Mouse (Mus musculus): ENCODE results near the gene Cped1.
"Not testable (repeated sequence)": the region's sequence is repeated elsewhere in the genome, so short reads cannot be mapped to it uniquely, and the experiment has no call there.

Cped1 gene

GRCm38 (mm10) chr6:22258784-22259183 is 273.1 kb downstream of the Cped1 start:
- no peak for DNase-seq

GRCm38 (mm10) chr6:22262519-22262918 is 276.8 kb downstream of the Cped1 start:
- no peak for DNase-seq

- not testable (repeated sequence) for DNase-seq
Observed at GRCm38 (mm10) chr6:22264094-22264493, 278.4 kb downstream of the Cped1 start.

- no peak for DNase-seq
Observed at GRCm38 (mm10) chr6:22266018-22266417, 280.3 kb downstream of the Cped1 start.

- no peak for DNase-seq
Observed at GRCm38 (mm10) chr6:22267807-22268667, 282.3 kb downstream of the Cped1 start.

GRCm38 (mm10) chr6:22268677-22269076 is 283.0 kb downstream of the Cped1 start:
- DNase-seq: no peak

- no peak for DNase-seq
Observed at GRCm38 (mm10) chr6:22269840-22270521, 284.3 kb downstream of the Cped1 start.

GRCm38 (mm10) chr6:22277941-22278340 is 292.2 kb downstream of the Cped1 start:
- DNase-seq: no peak

GRCm38 (mm10) chr6:22280217-22280861 is 294.6 kb downstream of the Cped1 start:
- DNase-seq: peak; percentile 8

GRCm38 (mm10) chr6:22282405-22282804 is 296.7 kb downstream of the Cped1 start:
- no peak for DNase-seq

GRCm38 (mm10) chr6:22288004-22288736 is 302.5 kb downstream of the Cped1 start, which contains the start of gene Wnt16:
Gene Wnt16, plus strand, starts transcription at chr6:22288227.
- DNase-seq: peak; percentile 9

GRCm38 (mm10) chr6:22288737-22289460 is 303.2 kb downstream of the Cped1 start:
- no peak for DNase-seq

- no peak for DNase-seq
Observed at GRCm38 (mm10) chr6:22289461-22290021, 303.8 kb downstream of the Cped1 start.

- DNase-seq: no peak
Observed at GRCm38 (mm10) chr6:22290790-22291189, 305.1 kb downstream of the Cped1 start.

GRCm38 (mm10) chr6:22292056-22292455 is 306.3 kb downstream of the Cped1 start:
- DNase-seq: no peak

- no peak for DNase-seq
Observed at GRCm38 (mm10) chr6:22293922-22294321, 308.2 kb downstream of the Cped1 start.

- DNase-seq: no peak
Observed at GRCm38 (mm10) chr6:22297028-22297427, 311.3 kb downstream of the Cped1 start.

GRCm38 (mm10) chr6:22298059-22298458 is 312.3 kb downstream of the Cped1 start:
- no peak for DNase-seq
